Mouse (Mus musculus) forebrain, embryonic 16.5 days (tissue): ENCODE measurements around the gene Tnfrsf21. TPM values are rescaled to one million over a fixed set of nuclear protein-coding genes. Genes with fewer than 3 reads are reported as not detected.

Experiments
- ATAC-seq: fragments of 200-750 bp; cut with Nextera tagmentation; 2 replicates; pipeline ENCODE4 v1.8.0; 2017; ENCODE audit warnings: mild to moderate bottlenecking, moderate library complexity
- H3K27ac ChIP-seq: fragments of 300-500 bp; sonication (generic); 2 replicates; pipeline ENCODE4 v1.5.1; 2014; ENCODE audit warnings: low read length, control low read depth
- H3K27me3 ChIP-seq: fragments of 300-500 bp; sonication (generic); replicated peaks from 2 replicates; pipeline ENCODE4 v1.6.1; 2014; ENCODE audit warnings: low read length; ENCODE audit not compliant: control insufficient read depth, insufficient read depth
- H3K36me3 ChIP-seq: fragments of 300-500 bp; sonication (generic); 2 replicates; pipeline ENCODE4 v1.6.1; 2014; ENCODE audit not compliant: control insufficient read depth, insufficient read depth
- H3K4me1 ChIP-seq: fragments of 300-500 bp; sonication (generic); replicated peaks from 2 replicates; pipeline ENCODE4 v1.6.1; 2014; ENCODE audit warnings: low read length; ENCODE audit not compliant: control insufficient read depth, insufficient read depth
- H3K4me2 ChIP-seq: fragments of 300-500 bp; sonication (generic); 2 replicates; pipeline ENCODE4 v1.6.1; 2014; ENCODE audit warnings: mild to moderate bottlenecking, low read length, control low read depth
- H3K4me3 ChIP-seq: fragments of 300-500 bp; sonication (generic); replicated peaks from 2 replicates; pipeline ENCODE4 v1.5.1; 2014; ENCODE audit warnings: mild to moderate bottlenecking, low read length, control low read depth
- H3K9ac ChIP-seq: fragments of 300-500 bp; sonication (generic); replicated peaks from 2 replicates; pipeline ENCODE4 v1.6.1; 2014; ENCODE audit warnings: low read depth, low read length, control low read depth
- H3K9me3 ChIP-seq: fragments of 300-500 bp; sonication (generic); 2 replicates; pipeline ENCODE4 v1.6.1; 2016; ENCODE audit warnings: low read length; ENCODE audit not compliant: control insufficient read depth
- WGBS: fragments of 180-500 bp; shearing (Covaris S2); extraction: QIAGEN DNeasy Blood & Tissue Kit; methylation state at CpG from one replicate; pipeline ENCODE4 v1.1.7; 2014; 5-methylcytosine and 5-hydroxymethylcytosine counted together
- polyA plus RNA-seq: library from polyadenylated mRNA; unstranded; fragments of >200 nt; fragmentation: Nextera tagmentation; extraction: Ambion mirVana; gene quantifications from 2 replicates; pipeline ENCODE4 v1.2.1, GENCODE M21; 2015

Gene Tnfrsf21
- polyA plus RNA-seq, 1 experiment from 2014 or later = 67.8 TPM

DNA sequence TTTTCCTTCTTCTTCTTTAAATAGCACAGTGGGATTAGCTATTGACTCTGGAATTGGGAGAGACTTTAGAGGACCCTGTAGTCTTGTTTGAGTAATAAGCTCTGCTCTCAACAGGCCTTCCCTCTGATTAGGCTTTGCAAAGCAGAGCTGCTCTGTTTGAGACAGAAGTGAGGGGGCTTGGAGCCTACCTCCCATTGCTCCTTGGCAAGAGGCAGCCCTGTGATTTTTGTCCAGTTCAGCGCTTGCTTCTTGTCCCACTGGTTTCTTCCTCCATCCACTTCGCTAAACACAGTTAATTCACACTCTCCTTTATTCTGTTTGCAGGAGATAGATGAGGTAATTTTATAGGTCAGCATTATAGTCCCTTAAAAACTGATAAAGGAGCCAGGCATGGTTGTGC is 19.0 kb downstream of the Tnfrsf21 start:
- H3K9ac ChIP-seq = no peak overlapping the region
- H3K36me3 ChIP-seq = peaks cover 19% of the 10 kb centered on the region
- no peak overlapping the region for H3K27ac ChIP-seq
- ATAC-seq = no peak
- H3K4me1 ChIP-seq = no peaks in the 10 kb centered on the region
- no peaks in the 10 kb centered on the region for H3K9me3 ChIP-seq
- WGBS = 74% methylated on average over 2 of the region's 2 CpGs
- no peak overlapping the region for H3K4me3 ChIP-seq
- no peaks in the 10 kb centered on the region for H3K27me3 ChIP-seq
- H3K4me2 ChIP-seq = no peak overlapping the region

DNA sequence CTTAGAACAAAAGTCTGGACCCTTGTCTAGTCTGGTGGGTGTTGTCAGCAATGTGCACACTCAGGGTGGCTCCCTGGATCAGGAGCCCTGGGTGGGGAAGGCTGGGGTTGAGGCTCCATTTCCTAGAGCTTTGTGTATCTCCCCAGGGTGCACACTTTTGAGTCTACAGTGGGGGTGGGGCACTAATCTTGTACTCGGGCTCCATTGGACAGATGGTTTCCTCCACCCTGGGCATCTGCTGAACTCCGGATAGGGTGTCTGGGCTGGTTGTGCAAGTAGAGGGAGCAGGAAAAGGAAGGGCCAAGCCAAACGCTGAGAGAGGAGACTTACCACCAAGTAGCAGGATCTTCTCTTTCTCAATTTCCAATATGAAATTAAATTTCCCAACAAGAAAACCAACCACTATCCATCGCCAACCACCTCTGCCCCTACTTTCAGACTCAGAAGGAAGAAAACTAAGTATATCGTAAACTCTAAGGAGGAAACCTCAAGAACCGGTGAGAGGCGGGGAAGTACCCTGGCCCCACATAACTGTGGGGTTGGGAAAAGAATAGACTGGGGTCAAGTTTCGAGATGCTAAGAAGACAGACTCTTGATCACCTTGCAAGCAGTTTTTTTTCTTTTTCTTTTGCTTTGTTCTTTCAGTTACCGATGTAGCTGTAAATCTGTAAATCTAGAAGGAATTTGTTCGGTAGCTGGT is 19.9 kb downstream of the Tnfrsf21 start:
- H3K4me2 ChIP-seq = no peak overlapping the region
- H3K4me3 ChIP-seq = no peak overlapping the region
- peaks cover 19% of the 10 kb centered on the region for H3K36me3 ChIP-seq
- no peaks in the 10 kb centered on the region for H3K27me3 ChIP-seq
- no peak overlapping the region for H3K9ac ChIP-seq
- H3K9me3 ChIP-seq = no peaks in the 10 kb centered on the region
- H3K4me1 ChIP-seq = no peaks in the 10 kb centered on the region
- 83% methylated on average over 10 of the region's 10 CpGs for WGBS
- no peak overlapping the region for H3K27ac ChIP-seq
- ATAC-seq = 0 out of 2 replicates have a peak, but pooled peaks have one; percentile 18

DNA sequence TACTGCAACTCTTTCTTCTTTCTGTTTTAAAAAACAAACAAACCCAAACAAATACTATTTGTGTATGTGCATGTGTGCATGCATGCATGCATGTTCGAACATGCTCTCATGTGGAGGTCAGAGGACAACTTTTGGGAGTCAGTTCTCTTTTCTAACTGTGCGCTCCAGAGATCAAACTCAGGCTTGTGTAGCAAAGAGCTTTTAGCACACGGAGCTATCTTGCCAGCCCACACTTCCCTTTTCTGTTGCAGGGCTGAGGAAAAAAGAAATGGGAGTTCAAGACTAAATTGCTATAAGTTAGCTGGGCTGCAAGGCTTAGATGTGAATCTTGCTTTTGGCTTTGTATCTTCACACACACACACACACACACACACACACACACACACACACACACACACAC is 24.2 kb downstream of the Tnfrsf21 start:
- no peak for ATAC-seq
- Histone ChIP-seq H3K27me3 (no peaks in the 10 kb centered on the region), H3K4me1 (no peaks in the 10 kb centered on the region), H3K4me2 (no peak overlapping the region), H3K4me3 (no peak overlapping the region), H3K27ac (no peak overlapping the region), H3K9me3 (no peaks in the 10 kb centered on the region), H3K36me3 (peaks cover 26% of the 10 kb centered on the region), H3K9ac (no peak overlapping the region)
- WGBS = 89% methylated on average over 3 of the region's 3 CpGs

DNA sequence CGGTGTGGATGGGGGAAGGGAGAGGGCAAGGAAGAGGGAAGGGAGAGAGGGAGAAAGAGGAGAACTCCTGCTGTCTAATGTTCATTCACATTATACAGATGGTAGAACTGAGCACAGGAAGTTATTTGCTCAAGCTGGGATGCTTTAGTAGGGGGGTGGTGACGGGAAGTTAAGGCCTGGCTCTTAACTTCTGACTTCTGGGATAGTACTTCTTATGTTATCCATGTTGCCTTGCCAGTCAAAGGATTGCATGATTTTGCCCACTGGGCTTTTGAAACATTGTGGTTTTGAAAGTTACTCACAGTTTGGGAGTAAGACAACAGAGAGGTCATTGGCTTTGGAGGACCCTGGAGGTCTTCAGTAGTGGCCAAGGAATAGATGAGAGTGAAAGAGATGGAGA is 34.3 kb downstream of the Tnfrsf21 start:
- Histone ChIP-seq H3K27me3 (no peaks in the 10 kb centered on the region), H3K4me2 (no peak overlapping the region), H3K9me3 (no peaks in the 10 kb centered on the region), H3K36me3 (no peaks in the 10 kb centered on the region), H3K9ac (no peak overlapping the region), H3K4me3 (no peak overlapping the region), H3K4me1 (no peaks in the 10 kb centered on the region), H3K27ac (no peak overlapping the region)
- no peak for ATAC-seq
- WGBS = 92% methylated on average over 2 of the region's 2 CpGs

DNA sequence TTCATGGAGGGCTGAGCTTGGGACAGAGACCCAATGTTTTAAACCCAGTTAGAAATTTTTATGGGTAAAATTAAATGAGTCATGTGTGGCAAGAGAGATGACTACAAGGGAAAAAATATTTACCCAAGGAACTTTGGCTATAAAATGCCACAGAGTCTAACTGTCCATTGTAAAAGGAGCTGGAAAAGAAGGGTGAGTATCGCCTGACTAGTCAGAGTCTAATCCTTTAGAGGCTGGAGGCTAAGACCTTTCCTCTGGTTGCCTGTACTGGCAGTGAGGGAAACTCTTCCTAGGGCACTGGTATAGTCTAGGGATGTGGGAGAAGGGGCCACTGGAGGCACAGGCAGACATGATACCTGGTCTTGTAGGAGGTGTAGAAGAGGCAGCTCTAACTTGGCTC is 36.4 kb downstream of the Tnfrsf21 start:
- Histone ChIP-seq H3K36me3 (no peaks in the 10 kb centered on the region), H3K27ac (no peak overlapping the region), H3K4me3 (no peak overlapping the region), H3K4me2 (no peak overlapping the region), H3K27me3 (no peaks in the 10 kb centered on the region), H3K9me3 (no peaks in the 10 kb centered on the region), H3K9ac (no peak overlapping the region), H3K4me1 (no peaks in the 10 kb centered on the region)
- no peak for ATAC-seq
- WGBS = 93% methylated on average over 1 of the region's 1 CpGs

DNA sequence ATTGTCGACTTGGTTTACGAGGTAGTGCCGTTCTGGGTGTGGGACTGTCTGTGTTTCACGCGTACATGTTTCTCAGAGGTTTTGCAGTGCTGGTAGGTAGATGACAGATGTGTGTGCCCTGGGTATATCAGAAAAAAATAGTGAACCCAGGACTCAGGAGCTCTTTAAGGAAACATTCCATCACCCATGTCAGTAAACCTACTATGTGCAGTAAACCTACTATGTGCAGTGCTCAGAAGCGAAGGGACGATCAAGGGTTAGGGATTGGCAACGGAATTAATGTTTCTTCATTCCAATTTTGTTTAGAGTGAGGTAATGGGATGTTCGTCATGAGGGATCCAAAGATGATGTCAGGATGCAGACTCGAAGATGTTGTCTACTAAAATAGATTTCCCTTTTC is 37.6 kb downstream of the Tnfrsf21 start:
- no peak for ATAC-seq
- H3K9me3 ChIP-seq = no peaks in the 10 kb centered on the region
- H3K27me3 ChIP-seq = no peaks in the 10 kb centered on the region
- 94% methylated on average over 10 of the region's 10 CpGs for WGBS
- H3K4me3 ChIP-seq = no peak overlapping the region
- H3K27ac ChIP-seq = no peak overlapping the region
- H3K4me1 ChIP-seq = no peaks in the 10 kb centered on the region
- no peak overlapping the region for H3K4me2 ChIP-seq
- H3K36me3 ChIP-seq = no peaks in the 10 kb centered on the region
- no peak overlapping the region for H3K9ac ChIP-seq

DNA sequence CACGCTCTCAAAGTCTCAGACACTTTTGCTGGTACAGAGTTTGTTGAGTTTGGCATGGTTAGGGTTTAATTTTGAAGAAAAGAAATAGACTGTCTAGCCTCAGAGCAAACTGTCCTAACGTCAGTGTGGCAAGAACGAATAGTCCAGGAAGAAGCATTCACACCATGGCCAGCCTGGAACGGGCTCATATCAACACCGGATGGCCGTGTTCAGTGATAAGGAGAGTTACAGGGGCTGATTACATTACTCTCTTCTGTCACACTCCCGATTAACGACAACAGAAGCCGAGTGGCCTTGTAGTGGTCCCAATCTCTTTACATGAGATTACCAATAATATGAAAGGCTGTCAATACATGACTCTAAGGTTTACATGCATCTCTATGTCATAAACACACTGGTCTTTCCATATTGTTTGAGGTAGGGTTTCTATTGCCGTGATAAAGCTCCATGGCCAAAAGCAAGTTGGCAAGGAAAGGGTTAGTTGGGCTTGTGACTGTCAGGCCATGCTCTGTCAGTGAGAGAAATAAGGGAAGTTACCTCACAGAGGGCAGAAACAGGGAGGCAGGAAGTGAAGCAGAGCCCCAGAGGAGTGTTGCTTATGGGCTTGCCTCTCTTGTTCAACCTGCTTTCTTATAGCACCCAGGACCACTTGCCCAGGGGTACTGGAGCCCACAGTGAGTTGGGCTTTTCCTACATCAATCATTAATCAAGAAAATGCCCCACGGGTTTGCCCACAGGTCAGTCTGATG is 42.1 kb downstream of the Tnfrsf21 start:
- no peaks in the 10 kb centered on the region for H3K27me3 ChIP-seq
- no peaks in the 10 kb centered on the region for H3K9me3 ChIP-seq
- H3K4me3 ChIP-seq = no peak overlapping the region
- no peak for ATAC-seq
- no peaks in the 10 kb centered on the region for H3K4me1 ChIP-seq
- no peak overlapping the region for H3K4me2 ChIP-seq
- 95% methylated on average over 11 of the region's 11 CpGs for WGBS
- no peaks in the 10 kb centered on the region; the same call in 1 of the 2 replicates for H3K36me3 ChIP-seq
- no peak overlapping the region for H3K27ac ChIP-seq
- no peak overlapping the region for H3K9ac ChIP-seq

DNA sequence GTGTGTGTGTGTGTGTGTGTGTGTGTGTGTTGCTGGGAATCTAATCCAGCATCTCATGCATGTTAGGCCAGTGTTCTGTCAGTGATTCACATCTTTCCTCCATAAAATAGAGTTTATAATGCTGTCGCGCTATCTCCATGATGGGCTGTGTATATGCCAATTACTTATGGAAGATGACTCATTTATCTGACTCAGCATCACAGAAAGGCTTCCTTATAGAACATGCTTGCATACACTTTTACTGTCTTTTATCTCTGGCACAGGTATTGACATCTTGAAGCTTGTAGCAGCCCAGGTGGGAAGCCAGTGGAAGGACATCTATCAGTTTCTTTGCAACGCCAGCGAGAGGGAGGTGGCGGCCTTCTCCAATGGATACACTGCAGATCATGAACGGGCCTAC is 48.4 kb downstream of the Tnfrsf21 start:
- ATAC-seq = 0 out of 2 replicates have a peak, but pooled peaks have one; percentile 21
- Histone ChIP-seq H3K9me3 (no peaks in the 10 kb centered on the region), H3K27me3 (no peaks in the 10 kb centered on the region), H3K4me1 (no peaks in the 10 kb centered on the region), H3K4me2 (no peak overlapping the region), H3K36me3 (peaks cover 6% of the 10 kb centered on the region; the same call in 1 of the 2 replicates), H3K27ac (no peak overlapping the region), H3K9ac (no peak overlapping the region), H3K4me3 (no peak overlapping the region)
- 94% methylated on average over 6 of the region's 6 CpGs for WGBS

DNA sequence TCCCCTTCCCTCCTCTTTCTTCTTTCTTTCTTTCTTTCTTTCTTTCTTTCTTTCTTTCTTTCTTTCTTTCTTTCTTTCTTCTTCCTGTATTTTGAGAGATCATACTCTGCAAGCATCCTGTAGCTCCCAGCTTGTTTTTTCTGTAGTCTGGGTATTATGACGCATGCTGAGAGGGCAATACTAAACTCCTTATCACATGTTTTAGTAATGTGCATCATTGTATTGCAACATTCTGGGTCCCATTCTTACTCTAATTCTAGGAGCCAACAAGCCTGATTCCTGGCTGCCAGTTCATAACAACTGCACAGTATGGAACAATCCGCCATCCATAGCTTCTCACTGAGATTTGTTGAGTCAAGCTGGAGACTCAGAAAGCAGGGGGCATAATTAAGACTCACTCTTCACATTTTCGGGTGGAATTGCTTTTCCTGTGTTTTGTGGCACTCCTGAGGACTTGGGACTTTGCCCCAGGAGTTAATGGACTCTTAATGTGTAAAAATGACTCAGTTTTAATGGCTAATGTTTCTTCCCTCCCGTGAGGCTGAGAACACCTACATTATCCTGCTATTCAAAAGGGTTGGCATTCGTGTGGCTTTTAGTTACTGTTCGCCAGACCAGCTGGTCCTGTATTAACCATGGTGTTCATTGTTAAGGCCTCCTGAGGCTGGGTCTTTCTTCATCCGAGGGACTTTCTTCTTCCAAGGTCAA is 52.6 kb downstream of the Tnfrsf21 start:
- H3K9ac ChIP-seq = no peak overlapping the region
- H3K4me1 ChIP-seq = peaks cover 2% of the 10 kb centered on the region; the same call in 1 of the 2 replicates
- H3K27me3 ChIP-seq = no peaks in the 10 kb centered on the region
- peaks cover 9% of the 10 kb centered on the region; the same call in 1 of the 2 replicates for H3K36me3 ChIP-seq
- H3K4me2 ChIP-seq = no peak overlapping the region
- H3K9me3 ChIP-seq = no peaks in the 10 kb centered on the region
- no peak for ATAC-seq
- H3K4me3 ChIP-seq = no peak overlapping the region
- no peak overlapping the region for H3K27ac ChIP-seq
- 47% methylated on average over 7 of the region's 7 CpGs for WGBS
